Mouse (Mus musculus) small intestine, adult 2 months (tissue): ENCODE results near the gene Zfp738.

ENCODE experiments used
- CTCF ChIP-seq: fragments of 200-500 bp; IDR thresholded peaks from 2 replicates; pipeline ENCODE4 v1.5.1; 2012; ENCODE audit warnings: low read depth, mild to moderate bottlenecking, control low read depth, inconsistent platforms, low read length, moderate library complexity, mixed read lengths; ENCODE audit not compliant: insufficient replicate concordance, insufficient read length; ENCODE audit errors: extremely low read depth
- POLR2A ChIP-seq: fragments of 200-500 bp; IDR thresholded peaks from 2 replicates; pipeline ENCODE4 v1.6.1; 2012; ENCODE audit warnings: low read depth, mild to moderate bottlenecking, control low read depth, inconsistent platforms, low read length, moderate library complexity

DNA sequence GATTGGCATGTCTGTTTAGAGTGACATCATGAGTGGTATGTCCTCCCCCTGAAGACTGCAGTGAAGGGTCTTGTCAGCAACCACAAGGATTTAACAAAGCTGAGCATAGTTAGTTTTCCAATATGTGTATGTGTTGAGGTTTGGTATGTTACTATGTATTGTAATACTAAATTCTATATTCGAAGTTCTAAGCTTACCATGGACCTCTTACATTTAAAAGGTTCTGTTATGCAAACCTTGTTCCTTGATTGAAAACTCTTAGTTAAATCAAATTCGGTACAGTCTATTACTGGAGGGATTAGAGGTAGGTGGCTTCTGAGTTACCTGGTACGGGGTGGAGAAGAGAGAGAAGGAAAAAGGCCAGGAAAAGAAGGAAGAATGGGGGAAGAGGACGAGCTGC, at the start of gene Zfp738:
- TF ChIP-seq CTCF (no peak), POLR2A (no peak)
